Mouse (Mus musculus): ENCODE results near the gene Chrne. TPM values are rescaled to one million over a fixed set of nuclear protein-coding genes. Genes with fewer than 3 reads are reported as not detected.
A peak's percentile ranks its signal among the peaks of the same experiment; 100 is the strongest.

Gene Chrne
- polyA plus RNA-seq, 1 experiment, result 0.10 TPM

DNA sequence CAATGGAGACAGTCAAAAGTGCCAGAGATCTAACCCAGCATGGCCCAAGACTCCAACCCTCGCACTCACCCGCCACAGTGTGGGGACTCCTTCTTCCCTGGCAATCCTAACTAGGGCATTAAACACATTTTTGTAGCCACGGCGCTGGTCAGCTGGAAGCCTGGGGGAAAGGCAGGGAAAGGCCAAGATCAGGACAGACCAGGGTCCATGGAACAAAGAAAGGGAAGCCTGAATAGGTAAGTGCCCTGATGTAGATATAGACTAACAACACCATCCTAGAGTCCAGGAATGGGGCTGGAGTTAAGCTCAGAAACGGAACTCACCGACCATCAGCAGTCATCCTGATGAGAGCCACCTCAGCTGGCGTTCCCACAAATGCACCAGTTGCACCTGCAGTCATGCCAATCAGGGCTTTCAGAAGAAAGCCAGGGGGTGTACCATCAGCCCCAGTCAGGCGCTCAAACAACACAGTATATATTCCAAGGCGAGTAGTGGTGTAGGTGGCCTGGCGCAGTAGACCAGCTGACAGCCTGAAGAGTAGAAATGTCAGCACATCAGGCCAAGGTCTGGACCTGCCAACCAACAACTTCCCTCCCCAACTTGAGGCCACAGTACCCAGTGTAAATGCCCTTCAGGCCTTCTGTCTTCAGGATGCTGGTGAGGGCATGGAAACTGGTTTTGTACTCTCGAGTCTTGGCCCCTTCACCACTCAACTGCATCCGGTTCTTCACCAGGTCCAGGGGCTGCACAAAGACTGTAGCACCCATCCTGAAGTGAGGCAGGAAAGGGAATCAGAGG, 26.6 kb upstream of the Chrne start:
- peak in 1 of 2 experiments; percentile 43 for DNase-seq
- WGBS, result 75% methylated on average over 12 of the region's 12 CpGs

DNA sequence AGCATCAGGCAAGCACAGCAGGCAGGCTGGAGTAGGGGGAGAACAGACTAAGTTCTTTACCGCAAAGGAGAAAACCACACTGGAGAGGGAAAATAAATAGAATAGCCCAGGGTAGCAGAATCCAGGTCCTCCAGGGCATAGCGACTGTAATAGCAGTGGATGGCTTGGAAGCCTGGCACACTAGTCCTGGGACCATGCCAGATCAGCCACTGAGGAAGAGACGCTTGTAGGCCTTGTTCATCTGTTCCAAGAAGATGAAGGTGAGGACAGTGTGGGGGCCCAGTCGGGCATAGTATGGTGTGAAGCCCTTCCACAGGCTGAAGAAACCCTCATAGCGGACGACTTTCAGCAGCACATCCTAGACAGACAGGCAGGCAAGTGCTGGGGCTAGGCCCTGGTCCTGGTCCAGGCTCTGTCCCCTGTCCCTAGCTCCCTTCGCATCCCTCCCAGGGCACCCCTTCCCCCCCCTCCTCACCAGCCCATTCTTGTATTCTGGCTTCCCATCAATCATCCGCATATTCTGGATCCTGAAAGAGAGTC, 25.6 kb upstream of the Chrne start:
- 62% methylated on average over 8 of the region's 8 CpGs for WGBS
- Histone ChIP-seq H3K4me1 (ENCODE audit: control insufficient read depth, insufficient read depth, low read length) (peaks cover 15% of the 10 kb centered on the region), H3K4me3 (replicated peaks; ENCODE audit: insufficient read depth, low read depth, low read length) (no peak overlapping the region), H3K27ac (ENCODE audit: insufficient read depth, low read length) (no peak overlapping the region), H3K27me3 (ENCODE audit: control insufficient read depth, insufficient read depth, low read length) (no peaks in the 10 kb centered on the region)
- peak in 1 of 2 experiments; percentile 30 for DNase-seq
- TF ChIP-seq POLR2A (IDR thresholded peaks at IDR 0.05; ENCODE audit: borderline replicate concordance, insufficient read depth, low read length) (no peak), CTCF (IDR thresholded peaks at IDR 0.05; ENCODE audit: borderline replicate concordance, insufficient read depth, low read depth, low read length) (no peak)

More for the DNA sequence above, 26.6 kb upstream of the Chrne start:
- Histone ChIP-seq H3K4me1 (ENCODE audit: control insufficient read depth, insufficient read depth, low read length) (peaks cover 15% of the 10 kb centered on the region), H3K27ac (ENCODE audit: insufficient read depth, low read length) (0 out of 2 replicates have a peak overlapping the region, but pooled peaks have one; percentile 88), H3K27me3 (ENCODE audit: control insufficient read depth, insufficient read depth, low read length) (no peaks in the 10 kb centered on the region), H3K4me3 (replicated peaks; ENCODE audit: insufficient read depth, low read depth, low read length) (peak overlapping the region; percentile 68)
- TF ChIP-seq POLR2A (IDR thresholded peaks at IDR 0.05; ENCODE audit: borderline replicate concordance, insufficient read depth, low read length) (no peak), CTCF (IDR thresholded peaks at IDR 0.05; ENCODE audit: borderline replicate concordance, insufficient read depth, low read depth, low read length) (no peak)

GRCm38 (mm10) chr11:70643051-70643450, 24.0 kb upstream of the Chrne start:
- Histone ChIP-seq H3K27ac (ENCODE audit: insufficient read depth, low read length) (no peak overlapping the region), H3K27me3 (ENCODE audit: control insufficient read depth, insufficient read depth, low read length) (no peaks in the 10 kb centered on the region), H3K4me1 (ENCODE audit: control insufficient read depth, insufficient read depth, low read length) (peaks cover 11% of the 10 kb centered on the region), H3K4me3 (replicated peaks; ENCODE audit: insufficient read depth, low read depth, low read length) (no peak overlapping the region)
- DNase-seq, result peak in 1 of 2 experiments; percentile 23
- TF ChIP-seq CTCF (IDR thresholded peaks at IDR 0.05; ENCODE audit: borderline replicate concordance, insufficient read depth, low read depth, low read length) (no peak), POLR2A (IDR thresholded peaks at IDR 0.05; ENCODE audit: borderline replicate concordance, insufficient read depth, low read length) (no peak)
- 34% methylated on average over 6 of the region's 6 CpGs for WGBS

GRCm38 (mm10) chr11:70641241-70641640, 22.2 kb upstream of the Chrne start:
- no peak for TF ChIP-seq POLR2A (IDR thresholded peaks at IDR 0.05; ENCODE audit: borderline replicate concordance, insufficient read depth, low read length)
- TF ChIP-seq CTCF (IDR thresholded peaks at IDR 0.05; ENCODE audit: borderline replicate concordance, insufficient read depth, low read depth, low read length), result no peak
- H3K4me1 ChIP-seq (ENCODE audit: control insufficient read depth, insufficient read depth, low read length), result peaks cover 11% of the 10 kb centered on the region
- no peaks in the 10 kb centered on the region for H3K27me3 ChIP-seq (ENCODE audit: control insufficient read depth, insufficient read depth, low read length)
- H3K27ac ChIP-seq (ENCODE audit: insufficient read depth, low read length), result no peak overlapping the region
- no peak for DNase-seq
- H3K4me3 ChIP-seq (replicated peaks; ENCODE audit: insufficient read depth, low read depth, low read length), result no peak overlapping the region
- 82% methylated on average over 7 of the region's 7 CpGs for WGBS

DNA sequence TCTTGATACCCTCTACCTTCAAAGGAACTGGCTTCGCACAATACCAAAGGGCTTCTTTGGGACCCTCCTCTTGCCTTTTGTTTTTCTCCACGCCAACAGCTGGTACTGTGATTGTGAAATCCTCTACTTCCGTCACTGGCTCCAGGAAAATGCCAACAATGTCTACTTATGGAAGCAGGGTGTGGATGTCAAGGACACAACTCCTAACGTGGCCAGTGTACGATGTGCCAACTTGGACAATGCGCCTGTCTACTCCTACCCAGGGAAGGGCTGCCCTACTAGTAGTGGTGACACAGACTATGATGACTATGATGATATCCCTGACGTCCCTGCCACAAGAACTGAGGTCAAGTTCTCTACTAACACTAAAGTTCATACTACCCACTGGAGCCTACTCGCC, 21.0 kb upstream of the Chrne start:
- H3K27me3 ChIP-seq (ENCODE audit: control insufficient read depth, insufficient read depth, low read length), result no peaks in the 10 kb centered on the region

DNA sequence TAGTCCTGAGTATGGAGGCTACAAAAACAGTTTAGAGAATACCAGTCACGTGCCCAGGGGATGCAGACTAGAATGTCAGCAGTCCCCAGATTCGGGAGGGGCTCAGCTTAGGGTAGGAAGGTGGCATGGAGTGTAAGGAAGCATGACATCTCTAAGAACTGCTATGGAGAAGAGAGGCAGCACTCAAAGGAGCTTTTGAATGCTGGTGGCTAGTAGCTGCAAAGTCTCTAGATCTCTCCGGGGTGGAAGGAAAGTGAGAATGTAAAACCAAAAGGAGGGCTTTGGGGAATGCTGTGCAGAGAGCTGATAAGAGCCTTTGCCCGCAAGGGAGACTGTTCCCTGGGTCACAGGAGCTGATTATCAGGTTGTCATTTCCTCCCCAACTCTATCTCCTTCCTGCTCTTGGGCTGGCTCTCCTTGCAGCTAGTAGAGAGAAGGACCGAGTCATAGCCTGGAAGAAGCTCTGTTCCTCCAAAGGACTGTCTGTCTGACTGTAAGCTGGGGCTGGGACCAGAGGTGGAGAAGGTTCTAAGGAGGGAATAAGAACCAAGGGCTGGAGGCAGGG, 19.8 kb upstream of the Chrne start, which contains the start of gene Gp1ba:
Gene Gp1ba, plus strand, starts transcription at position 409 of the 565 bp plus-strand sequence.
- WGBS, result 54% methylated on average over 5 of the region's 5 CpGs
- Histone ChIP-seq H3K27me3 (ENCODE audit: control insufficient read depth, insufficient read depth, low read length) (no peaks in the 10 kb centered on the region), H3K4me1 (ENCODE audit: control insufficient read depth, insufficient read depth, low read length) (no peaks in the 10 kb centered on the region), H3K27ac (ENCODE audit: insufficient read depth, low read length) (no peak within 1 kb of the TSS), H3K4me3 (replicated peaks; ENCODE audit: insufficient read depth, low read depth, low read length) (no peak within 1 kb of the TSS)
- TF ChIP-seq POLR2A (IDR thresholded peaks at IDR 0.05; ENCODE audit: borderline replicate concordance, insufficient read depth, low read length) (no peak), CTCF (IDR thresholded peaks at IDR 0.05; ENCODE audit: borderline replicate concordance, insufficient read depth, low read depth, low read length) (no peak)
- no peak for DNase-seq

More for the DNA sequence above, 21.0 kb upstream of the Chrne start:
- Histone ChIP-seq H3K4me1 (ENCODE audit: control insufficient read depth, insufficient read depth, low read length) (peaks cover under 1% of the 10 kb centered on the region; the same call in 1 of the 2 replicates), H3K4me3 (replicated peaks; ENCODE audit: insufficient read depth, low read depth, low read length) (no peak overlapping the region), H3K27ac (ENCODE audit: insufficient read depth, low read length) (no peak overlapping the region)
- DNase-seq, result no peak
- WGBS, result 81% methylated on average over 8 of the region's 8 CpGs
- TF ChIP-seq POLR2A (IDR thresholded peaks at IDR 0.05; ENCODE audit: borderline replicate concordance, insufficient read depth, low read length), result no peak
- TF ChIP-seq CTCF (IDR thresholded peaks at IDR 0.05; ENCODE audit: borderline replicate concordance, insufficient read depth, low read depth, low read length), result no peak

DNA sequence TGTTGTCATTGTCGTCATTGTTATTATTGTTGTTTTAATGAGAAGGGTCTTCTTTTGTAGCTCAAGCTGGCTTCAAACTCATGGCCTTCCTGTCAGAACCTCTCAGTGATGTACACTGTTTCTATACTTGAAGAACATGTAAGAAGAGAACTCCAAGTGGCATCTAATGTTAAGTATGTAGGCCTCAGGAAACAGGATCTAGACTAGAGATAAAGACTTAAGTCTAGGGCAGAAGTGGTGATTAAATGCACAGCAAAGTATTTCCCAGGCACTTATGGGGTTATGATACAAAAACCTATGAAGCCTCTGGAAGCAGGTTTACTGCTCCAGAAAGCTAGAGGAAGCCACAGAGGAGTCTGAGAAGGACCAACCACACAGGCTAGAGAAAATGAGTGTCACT, 19.3 kb upstream of the Chrne start:
- Histone ChIP-seq H3K4me1 (ENCODE audit: control insufficient read depth, insufficient read depth, low read length) (no peaks in the 10 kb centered on the region), H3K4me3 (replicated peaks; ENCODE audit: insufficient read depth, low read depth, low read length) (no peak overlapping the region), H3K27me3 (ENCODE audit: control insufficient read depth, insufficient read depth, low read length) (no peaks in the 10 kb centered on the region), H3K27ac (ENCODE audit: insufficient read depth, low read length) (no peak overlapping the region)
- TF ChIP-seq POLR2A (IDR thresholded peaks at IDR 0.05; ENCODE audit: borderline replicate concordance, insufficient read depth, low read length) (no peak), CTCF (IDR thresholded peaks at IDR 0.05; ENCODE audit: borderline replicate concordance, insufficient read depth, low read depth, low read length) (no peak)
- DNase-seq, result no peak
- WGBS, result 79% methylated on average over 1 of the region's 1 CpGs

Measured in cerebellum, adult 2 months (tissue).